Mouse (Mus musculus) thymus, postnatal 14 days (tissue): Measurements from ENCODE around the gene Lin52.
A peak's percentile ranks its signal among the peaks of the same experiment; 100 is the strongest.

ENCODE experiments used
- DNase-seq: peaks from one replicate; pipeline ENCODE4 v3.0.0; 2021

The Lin52 gene

DNA sequence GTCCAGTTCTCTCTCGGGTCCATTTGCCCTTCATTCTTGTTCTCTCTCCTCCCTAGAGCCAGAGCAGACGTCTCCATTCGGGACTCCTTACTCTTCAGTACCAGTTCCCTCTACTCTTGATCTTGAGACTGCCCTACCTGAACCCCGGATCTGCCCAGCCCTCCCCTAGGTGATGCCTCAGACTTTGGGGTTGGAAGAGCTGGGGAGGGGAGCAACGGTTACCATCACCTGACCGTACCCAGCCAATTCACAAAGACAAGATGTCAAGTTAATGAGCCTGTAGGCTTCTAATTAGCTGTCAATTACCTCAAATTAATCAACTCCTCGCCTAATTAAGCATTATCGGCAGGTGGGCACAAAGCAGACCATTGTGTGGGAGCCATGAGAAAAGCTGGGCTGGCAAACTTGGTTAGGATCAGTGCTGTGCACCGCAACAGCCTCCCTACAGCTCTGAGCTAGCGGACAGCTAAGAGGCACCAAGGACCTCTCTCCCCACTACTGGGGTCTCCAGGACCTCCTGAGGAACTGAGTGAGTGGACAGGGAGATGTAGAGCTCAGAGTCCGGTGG, 90.3 kb downstream of the Lin52 start:
- DNase-seq, result no peak

DNA sequence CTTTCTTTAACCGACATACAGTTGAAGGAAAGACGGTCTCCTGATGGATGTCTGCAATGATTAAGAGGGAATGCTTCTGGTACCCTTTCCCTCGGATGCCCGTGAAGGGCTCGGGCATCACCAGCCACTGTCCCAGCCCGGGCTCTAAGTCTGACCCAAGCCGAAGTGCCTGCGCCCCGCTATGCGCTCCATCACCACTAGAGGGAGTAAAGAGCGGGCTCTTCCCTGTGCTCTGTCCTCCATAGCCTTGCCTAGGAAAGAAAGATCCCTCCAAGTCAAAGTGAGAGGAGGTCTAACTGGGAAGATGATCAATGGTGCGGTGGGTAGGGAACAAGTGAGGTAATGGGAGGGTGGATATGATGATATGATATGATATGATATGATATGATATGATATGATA, 94.8 kb downstream of the Lin52 start:
- DNase-seq, result peak; percentile 56

DNA sequence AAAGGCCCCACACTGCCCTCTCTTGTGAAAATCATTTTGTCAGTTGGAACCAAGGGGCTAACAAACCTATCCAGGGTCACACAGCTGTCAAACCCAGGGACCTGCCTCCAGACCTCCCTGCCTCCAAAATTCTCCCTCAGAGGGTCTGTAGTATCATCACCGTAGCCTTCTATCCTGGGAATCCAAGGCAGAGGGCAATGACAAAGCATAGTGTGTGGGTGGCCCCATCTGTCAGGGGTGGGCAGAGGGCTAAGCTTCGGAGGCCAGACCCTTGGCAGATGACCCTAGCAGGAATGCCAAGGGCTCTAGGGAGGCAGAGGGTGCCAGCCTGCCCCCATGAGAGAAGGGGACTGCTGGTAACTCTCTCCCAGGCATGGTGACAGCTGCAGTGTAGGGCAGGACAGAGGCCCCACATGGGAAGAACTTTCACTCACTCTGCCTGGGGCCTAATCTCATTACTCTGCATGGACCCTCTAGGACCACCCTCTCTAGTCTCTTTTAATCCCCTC, 95.4 kb downstream of the Lin52 start:
- DNase-seq, result no peak

DNA sequence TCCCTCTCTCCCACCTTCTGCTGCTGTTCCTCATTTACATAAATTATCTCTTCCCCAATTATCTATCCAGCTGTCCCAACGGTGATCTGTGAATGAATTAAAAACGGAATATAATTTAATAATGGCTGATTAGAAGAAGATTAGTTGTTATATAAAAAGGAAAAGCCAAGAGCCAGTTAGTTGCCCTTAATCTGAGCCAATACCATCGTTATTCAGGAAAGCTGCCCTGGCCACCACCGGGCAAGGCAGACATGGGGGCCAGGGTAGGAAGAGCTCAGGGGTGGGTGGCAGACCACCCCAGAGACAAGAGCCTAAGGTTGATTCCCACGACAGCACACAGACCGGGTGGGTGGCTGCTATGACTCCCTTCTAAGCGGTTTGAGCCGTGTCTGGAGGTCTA, 97.0 kb downstream of the Lin52 start:
- DNase-seq, result no peak

DNA sequence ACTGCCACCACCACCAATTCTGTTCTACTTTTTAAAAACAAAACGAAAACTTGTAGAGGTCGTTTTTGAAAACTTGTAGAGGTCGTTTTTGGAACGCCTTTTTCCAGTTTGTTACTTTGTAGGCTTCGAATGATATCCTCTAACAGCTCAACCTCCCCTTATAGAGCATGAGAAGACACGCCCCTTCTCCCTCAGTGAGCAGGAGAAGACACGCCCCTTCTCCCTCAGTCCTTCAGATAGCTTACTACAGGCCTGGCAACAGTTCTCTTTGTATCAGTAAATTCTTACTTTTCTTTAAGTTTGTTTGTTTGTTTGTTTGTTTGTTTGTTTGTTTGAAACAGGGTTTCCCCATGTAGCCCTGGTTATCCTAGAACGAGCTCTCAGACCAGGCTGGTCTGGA, 104.0 kb downstream of the Lin52 start:
- no peak for DNase-seq

DNA sequence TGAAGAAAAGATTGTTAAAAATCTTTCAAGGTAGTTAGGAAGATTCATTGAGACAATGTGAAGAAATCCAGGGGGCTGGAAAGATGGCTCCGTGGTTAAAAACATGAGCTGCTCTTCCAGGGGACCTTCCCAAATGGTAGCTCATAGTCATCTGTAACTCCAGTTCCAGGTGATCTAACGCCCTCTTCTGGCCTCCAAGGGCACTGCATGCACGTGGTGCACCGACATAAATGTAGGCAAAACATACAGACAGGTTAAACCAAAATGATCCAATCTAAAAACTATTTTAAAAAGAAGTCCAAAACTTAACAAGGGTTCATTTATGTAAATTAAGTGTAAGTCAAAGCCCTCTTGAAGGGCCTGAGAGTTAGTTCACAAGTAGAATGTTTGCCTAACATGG, 111.3 kb downstream of the Lin52 start:
- no peak for DNase-seq

DNA sequence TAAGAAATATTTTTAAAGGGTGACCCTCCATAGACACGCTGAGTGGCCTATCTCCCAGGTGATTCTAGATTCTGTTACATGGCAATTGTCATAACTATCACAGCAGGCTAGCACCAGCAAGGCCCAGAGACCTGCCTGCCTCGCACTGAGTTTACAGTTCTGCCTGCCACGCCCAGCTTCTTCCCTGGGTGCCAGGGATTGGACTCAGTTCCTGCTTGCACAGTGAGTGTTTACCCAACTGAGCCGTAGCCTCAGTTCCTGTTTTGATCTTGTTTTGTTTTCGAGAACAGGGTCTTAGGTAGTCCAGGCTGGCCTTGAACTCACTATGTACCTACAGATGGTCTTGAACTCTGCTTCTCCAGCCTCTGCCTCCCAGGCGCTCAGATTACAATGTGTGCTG, 116.4 kb downstream of the Lin52 start:
- DNase-seq, result no peak

DNA sequence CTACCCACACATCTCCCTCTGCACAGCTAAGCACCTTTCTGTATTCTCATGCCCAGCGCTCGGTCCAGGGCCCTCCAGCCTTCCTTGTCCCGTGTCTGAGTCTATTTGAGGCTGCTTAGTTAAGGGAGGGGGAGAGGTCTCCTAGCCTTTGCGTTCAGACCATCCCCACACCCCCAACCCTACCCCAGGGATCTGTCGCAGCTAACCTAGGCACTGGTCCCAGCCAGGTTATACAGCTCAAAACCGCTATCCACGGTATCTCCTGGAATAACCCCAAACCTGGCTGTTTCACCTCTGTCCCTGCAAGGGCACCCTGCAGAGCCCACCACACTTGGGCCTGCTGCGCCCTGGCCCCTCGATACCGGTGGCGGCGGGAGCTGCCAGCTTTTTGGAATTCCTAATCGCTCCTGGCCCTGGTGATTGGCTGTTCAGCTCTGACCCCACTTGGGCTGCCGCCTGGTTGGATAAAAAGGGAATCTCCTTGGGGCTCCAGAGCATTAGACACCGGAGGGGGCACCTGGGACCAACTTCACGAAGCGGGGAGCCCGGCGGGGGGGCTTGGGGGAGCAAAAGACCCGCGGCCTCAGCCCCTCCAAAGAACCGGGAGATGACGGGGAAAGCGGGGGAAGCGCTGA, 118.2 kb downstream of the Lin52 start, which contains the start of gene Vsx2:
Gene Vsx2, plus strand, starts transcription at position 427 of the 635 bp plus-strand sequence.
- DNase-seq, result no peak

DNA sequence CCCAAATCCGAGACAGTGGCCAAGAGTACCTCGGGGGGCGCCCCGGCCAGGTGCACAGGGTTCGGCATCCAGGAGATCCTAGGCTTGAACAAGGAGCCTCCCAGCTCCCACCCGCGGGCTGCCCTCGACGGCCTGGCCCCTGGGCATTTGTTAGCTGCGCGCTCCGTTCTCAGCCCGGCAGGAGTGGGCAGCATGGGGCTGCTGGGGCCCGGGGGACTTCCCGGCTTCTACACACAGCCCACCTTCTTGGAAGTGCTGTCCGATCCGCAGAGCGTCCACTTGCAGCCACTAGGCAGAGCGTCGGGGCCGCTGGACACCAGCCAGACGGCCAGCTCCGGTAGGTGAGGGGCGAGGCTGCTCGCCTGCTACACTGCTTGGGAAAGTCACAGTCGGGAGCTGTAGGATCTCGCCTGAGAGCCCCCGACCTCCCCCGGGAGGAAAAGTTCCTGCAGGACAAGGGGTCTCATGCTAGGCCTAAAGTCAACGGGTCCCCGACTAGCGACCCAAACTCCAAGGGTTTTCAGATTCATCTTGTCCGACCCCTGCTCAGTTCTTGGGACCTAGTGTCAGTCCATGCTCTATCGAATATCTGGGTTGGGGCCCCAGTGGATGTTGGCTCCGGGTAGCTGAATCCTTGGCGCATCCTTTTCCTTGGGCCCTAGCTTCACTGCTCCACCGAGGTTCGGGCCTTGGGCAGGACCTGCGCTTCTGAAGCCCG, 118.9 kb downstream of the Lin52 start:
- no peak for DNase-seq

DNA sequence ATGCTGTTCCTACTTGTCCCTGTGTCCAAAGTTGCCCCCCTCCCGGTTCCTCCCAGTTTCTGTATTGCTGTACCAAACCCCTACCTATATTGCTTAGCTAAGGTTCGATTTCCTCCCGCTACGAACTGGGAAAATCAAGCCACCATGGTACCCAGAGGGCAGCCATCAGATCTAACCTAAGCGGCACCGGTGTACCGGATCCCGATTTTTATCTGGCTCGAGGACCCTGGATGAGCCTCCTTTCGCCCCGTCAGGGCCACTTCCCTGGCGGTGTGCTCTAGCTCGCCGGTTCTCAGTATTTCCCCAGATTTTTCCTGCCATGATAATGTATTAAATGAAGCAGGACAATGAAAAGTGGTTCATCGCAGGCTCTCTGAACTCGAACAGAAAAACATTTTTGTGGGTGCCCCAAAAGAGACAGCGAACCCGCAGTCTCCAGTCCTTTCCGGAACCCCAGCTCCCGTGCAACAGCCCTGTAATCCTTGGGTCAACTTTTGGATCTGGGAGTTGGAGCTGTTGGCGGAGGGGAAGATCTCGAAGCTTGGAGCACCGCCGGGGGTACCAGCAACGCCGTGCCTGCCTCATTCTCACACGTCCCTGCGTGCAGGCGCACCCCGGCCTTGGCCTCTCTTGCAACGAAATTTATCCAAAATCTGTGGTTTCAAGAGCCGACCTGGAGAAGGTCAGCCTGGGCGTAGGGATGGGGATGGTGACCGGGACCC, 119.6 kb downstream of the Lin52 start:
- peak; percentile 14 for DNase-seq

DNA sequence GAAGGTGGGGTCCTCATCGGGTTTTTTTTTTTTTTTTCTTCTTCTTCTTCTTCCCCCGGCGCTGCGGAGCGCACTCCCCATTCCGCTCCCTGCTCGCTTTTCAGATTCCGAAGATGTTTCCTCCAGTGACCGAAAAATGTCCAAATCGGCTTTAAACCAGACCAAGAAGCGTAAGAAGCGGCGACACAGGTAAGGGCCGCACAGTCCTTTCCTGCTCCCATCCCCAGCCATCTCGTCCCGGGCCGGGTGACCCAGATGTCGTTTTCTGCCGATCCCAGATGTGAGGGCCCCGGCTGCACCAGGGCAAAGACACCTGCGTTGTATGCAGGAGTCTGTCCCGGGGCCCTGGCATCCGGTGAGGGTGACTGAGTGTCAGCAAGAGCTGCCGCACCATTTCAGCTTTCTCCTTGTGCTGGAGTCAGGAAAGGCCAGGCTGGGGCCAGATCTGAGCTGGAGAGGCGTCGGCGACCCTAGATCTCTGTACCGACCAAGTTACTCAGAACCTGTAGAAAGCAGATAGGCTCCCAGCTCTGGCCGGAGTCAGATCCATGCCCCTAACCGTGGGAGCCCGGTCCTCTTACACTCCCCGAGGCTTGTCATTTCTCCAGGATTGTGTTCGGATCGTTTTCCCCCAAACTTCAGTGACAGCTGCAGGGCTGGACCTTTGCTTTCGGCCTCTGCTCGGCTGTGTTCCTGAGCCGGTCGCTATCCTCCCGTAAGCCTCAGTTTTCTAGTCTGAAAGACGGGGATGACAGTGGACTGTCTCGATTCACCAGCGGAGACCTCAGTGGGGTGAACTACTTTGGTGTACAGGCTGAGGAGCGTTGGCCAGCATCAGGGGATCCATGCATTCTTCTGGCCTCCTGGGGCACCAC, 120.5 kb downstream of the Lin52 start:
- peak; percentile 71 for DNase-seq

DNA sequence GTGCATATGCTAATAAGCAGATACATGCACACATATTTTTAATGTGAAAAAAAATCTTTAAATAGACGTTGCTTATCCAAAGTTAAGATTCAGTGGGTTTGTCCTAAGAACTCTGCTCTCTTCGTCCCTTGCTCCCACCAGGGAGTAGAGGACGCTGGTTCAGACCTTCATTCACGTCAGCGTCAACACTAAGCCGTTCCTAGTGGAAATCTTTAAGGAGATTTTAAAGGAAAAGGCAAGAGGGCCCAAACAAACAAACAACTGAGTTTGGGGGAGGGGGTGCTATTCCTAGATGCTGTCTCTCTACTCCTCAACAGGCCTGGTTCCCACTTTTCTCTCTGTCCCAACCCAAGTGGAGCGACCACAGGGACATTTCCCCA, 121.1 kb downstream of the Lin52 start:
- no peak for DNase-seq

DNA sequence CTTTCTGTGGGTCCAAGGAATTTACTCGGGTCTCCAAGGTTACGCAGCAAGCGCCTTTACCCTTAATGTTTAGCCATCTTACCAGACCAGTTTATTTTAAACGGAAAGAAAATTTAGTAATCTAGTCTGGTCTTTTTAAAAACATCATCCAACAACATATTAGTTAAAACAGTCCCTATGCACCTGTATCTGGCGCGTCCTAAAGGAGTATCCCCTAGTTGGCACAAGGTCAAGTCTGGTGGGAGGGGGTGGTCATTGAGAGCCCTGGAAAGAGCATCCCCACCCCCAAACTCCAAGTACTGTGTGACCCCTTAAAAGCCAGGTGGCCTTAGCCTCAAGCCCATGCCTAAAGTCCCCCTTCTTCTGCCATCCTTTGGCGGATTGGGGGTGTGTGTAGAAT, 121.9 kb downstream of the Lin52 start:
- DNase-seq, result no peak

DNA sequence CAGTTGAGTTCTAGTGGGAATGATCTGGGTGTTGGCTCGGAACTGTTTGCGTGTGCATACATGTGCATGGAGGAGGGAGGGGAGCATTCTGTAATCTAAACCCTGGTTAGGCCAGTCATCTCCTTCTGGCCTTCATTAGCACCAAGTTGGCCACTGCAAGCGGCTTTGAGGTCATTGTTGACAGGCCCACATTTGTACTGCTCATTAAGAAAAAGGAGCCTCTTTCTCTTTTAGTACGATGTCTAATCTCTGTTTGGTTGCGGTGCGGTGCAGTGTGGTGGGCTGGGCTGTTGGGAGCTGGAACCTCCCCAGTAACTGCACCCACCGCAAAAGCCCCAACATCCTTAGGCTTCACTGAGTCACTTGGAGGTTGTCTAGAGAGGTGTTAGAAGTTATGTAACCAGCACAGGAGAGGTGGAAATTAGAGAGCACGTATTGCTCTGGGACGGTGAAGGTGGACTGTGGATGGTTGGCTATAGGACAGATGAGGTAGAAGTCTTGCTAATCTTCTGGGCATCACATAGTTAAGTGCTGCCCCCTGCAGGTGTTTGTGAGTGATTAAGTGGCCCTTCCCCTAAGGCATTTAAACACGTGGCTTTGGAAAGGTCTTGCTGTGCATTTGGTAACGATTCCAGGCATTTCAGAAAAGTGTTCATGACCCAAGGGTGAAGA, 126.7 kb downstream of the Lin52 start:
- peak; percentile 24 for DNase-seq

DNA sequence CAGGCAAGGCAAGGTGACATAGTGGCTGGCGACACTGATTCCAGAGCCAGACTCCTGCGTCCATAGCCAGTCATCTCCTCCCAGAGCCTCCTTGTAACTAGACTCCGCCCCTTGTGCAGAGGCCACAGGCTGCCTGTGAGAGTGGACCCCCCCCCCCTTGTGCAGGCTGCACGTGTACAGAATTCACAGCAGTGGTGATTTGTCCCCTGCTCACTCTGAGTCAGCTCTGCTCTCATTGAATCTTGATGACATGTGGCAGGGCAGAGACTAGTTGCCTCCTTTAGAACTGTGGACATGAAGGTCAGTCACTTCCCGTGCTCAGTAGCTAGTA, 127.2 kb downstream of the Lin52 start:
- DNase-seq, result no peak

DNA sequence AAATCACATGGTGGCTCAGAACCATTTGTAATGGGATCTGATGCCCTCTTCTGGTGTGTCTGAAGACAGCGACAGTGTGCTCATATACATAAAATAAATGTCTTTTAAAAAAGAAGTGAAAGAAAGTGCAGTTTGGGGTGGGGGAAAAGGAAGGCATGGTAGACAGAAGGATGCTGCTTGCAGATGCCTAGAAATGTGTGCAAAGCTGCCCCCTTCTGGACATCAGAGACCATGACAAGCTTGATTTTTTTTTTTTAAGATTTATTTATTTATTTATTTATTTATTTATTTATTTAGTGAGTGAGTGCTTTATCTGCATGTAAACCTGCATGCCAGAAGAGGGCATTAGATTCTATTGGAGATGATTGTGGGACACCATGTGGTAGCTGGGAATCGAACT, 130.1 kb downstream of the Lin52 start:
- no peak for DNase-seq

DNA sequence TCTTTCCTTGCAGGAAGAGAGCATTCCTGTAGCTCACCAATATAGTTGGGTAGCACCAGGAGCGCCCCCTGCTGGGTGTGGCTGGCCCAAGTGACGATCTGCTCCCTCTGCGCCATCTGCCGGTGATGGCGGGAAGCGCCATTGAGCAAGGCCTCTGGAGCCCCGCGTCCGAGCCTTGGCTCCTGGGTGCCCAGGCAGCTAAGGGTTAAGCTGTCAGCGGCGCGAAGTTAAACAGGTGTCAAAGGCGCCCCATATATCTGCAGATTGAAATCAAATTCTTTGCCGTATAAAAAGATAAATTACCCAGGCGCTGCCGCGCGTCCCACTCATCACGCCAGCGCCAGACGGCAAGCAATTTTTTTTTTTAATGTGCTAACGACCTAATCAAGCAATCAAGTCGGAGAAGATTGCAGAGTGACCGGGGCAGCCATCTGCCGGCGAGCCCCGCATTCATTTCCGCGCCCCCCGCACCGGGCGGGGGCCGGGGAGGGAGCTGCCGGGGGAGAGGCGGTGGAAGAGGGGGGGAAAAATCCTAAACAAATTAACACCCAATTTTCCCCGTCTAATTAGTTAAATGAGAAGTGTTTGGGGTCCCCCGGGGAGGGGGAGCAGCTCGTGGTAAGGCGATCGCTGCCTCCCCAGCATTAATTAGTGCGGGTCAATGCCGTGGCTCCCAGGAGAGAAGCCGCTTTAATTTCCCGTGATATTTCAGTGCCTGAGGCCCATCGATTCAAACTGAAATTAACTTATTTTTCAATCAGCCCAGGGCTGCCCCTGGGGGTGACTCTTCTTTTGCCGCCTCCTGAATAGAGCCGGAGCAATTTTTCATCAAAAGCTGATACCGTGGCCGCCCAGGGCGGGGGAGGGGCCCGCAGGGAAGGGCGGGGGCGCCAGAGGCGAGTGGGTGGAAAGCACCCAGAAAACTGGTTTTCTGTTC, 138.9 kb downstream of the Lin52 start:
- peak; percentile 93 for DNase-seq
